Comparison of ENCODE assay signal across 9 mouse cellular contexts in the genomic region with DNA sequence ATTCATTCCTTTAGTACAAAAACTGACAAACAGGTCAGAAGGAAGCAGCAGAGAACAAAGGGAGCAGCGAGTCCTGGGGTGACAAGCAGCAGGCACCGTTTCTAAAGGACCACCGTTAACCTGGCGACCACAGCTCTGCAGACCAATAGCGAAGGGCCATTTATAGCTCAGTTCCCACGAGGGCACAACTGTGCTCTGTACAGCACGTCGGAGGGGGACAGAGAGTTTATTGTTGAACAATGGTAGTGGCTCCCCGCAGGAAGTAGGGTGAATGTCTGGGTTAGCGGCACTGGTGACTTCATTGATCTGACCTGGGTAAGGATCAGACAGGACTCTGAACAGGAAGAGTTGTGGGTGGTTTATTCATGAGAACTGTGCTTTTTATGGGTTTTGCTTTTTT.
DNase-seq lines count a peak whose midpoint lies in the region; ATAC-seq and TF ChIP-seq lines count a peak whose summit lies in the region.
"Had no signal": no experiment of that assay in that cellular context is flagged by ENCODE, and none has a peak within 500 bp of the region (broad histone marks: within the 10 kb centered on the region; RNA-seq: fewer than 3 reads in every experiment).

No protein-coding gene starts in this region.

- H3K27ac ChIP-seq in intestine, embryonic 14.5 days (ENCODE audit: low read depth): peak overlapping the region; percentile 4; the same call in 1 of the 2 replicates
- no peak overlapping the region for H3K27ac ChIP-seq in intestine, postnatal 0 days (ENCODE audit: low read depth, low read length)
- H3K27ac ChIP-seq in heart, embryonic 14.5 days (replicated peaks in 1 of 2; ENCODE audit: control insufficient read depth in 1 of 2, insufficient read depth in 1 of 2, low read depth in 2 of 2, low read length in 2 of 2): peak overlapping the region; percentile 41 to 74; a peak in 3 of 4 replicates
- peak overlapping the region; percentile 25; the same call in 1 of the 2 replicates for H3K27ac ChIP-seq in midbrain, embryonic 11.5 days (ENCODE audit: low read depth, low read length)

- no peak overlapping the region for H3K4me2 ChIP-seq in intestine, embryonic 14.5 days (ENCODE audit: low read length)
- no peak overlapping the region for H3K4me2 ChIP-seq in intestine, postnatal 0 days (replicated peaks; ENCODE audit: low read depth)
- peak overlapping the region; percentile 32 for H3K4me2 ChIP-seq in heart, embryonic 14.5 days (ENCODE audit: low read length)
- H3K4me2 ChIP-seq in midbrain, embryonic 11.5 days: peak overlapping the region; percentile 13; the same call in 1 of the 2 replicates

- H3K27me3 ChIP-seq in intestine, embryonic 14.5 days (replicated peaks; ENCODE audit: control insufficient read depth, insufficient read depth, low read length): no peaks in the 10 kb centered on the region
- H3K27me3 ChIP-seq in intestine, postnatal 0 days (replicated peaks; ENCODE audit: control insufficient read depth, insufficient read depth, low read length): no peaks in the 10 kb centered on the region
- no peaks in the 10 kb centered on the region for H3K27me3 ChIP-seq in heart, embryonic 14.5 days (ENCODE audit: control insufficient read depth, insufficient read depth, low read length)
- H3K27me3 ChIP-seq in midbrain, embryonic 11.5 days (ENCODE audit: control insufficient read depth, insufficient read depth, low read length): no peaks in the 10 kb centered on the region

- peaks cover 11% of the 10 kb centered on the region for H3K4me1 ChIP-seq in intestine, embryonic 14.5 days (replicated peaks; ENCODE audit: control insufficient read depth, insufficient read depth, low read length)
- 0 out of 2 replicates have a peak, but pooled peaks cover 5% of the 10 kb centered on the region for H3K4me1 ChIP-seq in intestine, postnatal 0 days (replicated peaks; ENCODE audit: control insufficient read depth, insufficient read depth, low read length)
- H3K4me1 ChIP-seq in heart, embryonic 14.5 days (ENCODE audit: control insufficient read depth in 2 of 2, insufficient read depth in 2 of 2, low read length in 2 of 2): peaks cover 16 to 30% of the 10 kb centered on the region in 2 experiments
- H3K4me1 ChIP-seq in midbrain, embryonic 11.5 days (ENCODE audit: control insufficient read depth, insufficient read depth, low read length): peaks cover 19% of the 10 kb centered on the region

- 51% methylated on average over 10 of the region's 10 CpGs for WGBS in intestine, embryonic 14.5 days
- WGBS in intestine, postnatal 0 days: 54% methylated on average over 10 of the region's 10 CpGs
- 28% methylated on average over 10 of the region's 10 CpGs for WGBS in heart, embryonic 14.5 days
- 6% methylated on average over 10 of the region's 10 CpGs for WGBS in midbrain, embryonic 11.5 days

- ATAC-seq in intestine, embryonic 14.5 days (replicated peaks; ENCODE audit: low FRiP score, low TSS enrichment, low read depth): no peak
- no peak for ATAC-seq in intestine, postnatal 0 days
- ATAC-seq in heart, embryonic 14.5 days (ENCODE audit: insufficient number of reproducible peaks, insufficient read depth, low FRiP score, low read depth): no peak
- peak; percentile 67 for ATAC-seq in midbrain, embryonic 11.5 days (ENCODE audit: low FRiP score)
- no peak for ATAC-seq in megakaryocyte progenitor cell, adult 5-6 weeks (replicated peaks; ENCODE audit: poor library complexity)

- no peak overlapping the region for H3K9ac ChIP-seq in intestine, embryonic 14.5 days (ENCODE audit: low read length)
- H3K9ac ChIP-seq in intestine, postnatal 0 days (ENCODE audit: low read depth, low read length): no peak overlapping the region
- H3K9ac ChIP-seq in heart, embryonic 14.5 days (ENCODE audit: low read length): no peak overlapping the region
- 0 out of 2 replicates have a peak overlapping the region, but pooled peaks have one; percentile 12 for H3K9ac ChIP-seq in midbrain, embryonic 11.5 days (ENCODE audit: low read length)

- peak; percentile 47 for DNase-seq in intestine, embryonic 14.5 days (ENCODE audit: low spot score)
- DNase-seq in T-cell, adult 2 months (ENCODE audit: low spot score): peak; percentile 80
- DNase-seq in midbrain, embryonic 11.5 days (ENCODE audit: low spot score, missing footprints): no peak
- DNase-seq in cerebellum, adult 11-12 months: no peak
- no peak for DNase-seq in adrenal gland, adult 2 months
- DNase-seq: cerebellum, postnatal 14 days had no signal

- H3K9me3 ChIP-seq in intestine, embryonic 14.5 days (ENCODE audit: control insufficient read depth, low read length): no peaks in the 10 kb centered on the region
- no peaks in the 10 kb centered on the region for H3K9me3 ChIP-seq in intestine, postnatal 0 days (ENCODE audit: control insufficient read depth)
- no peaks in the 10 kb centered on the region for H3K9me3 ChIP-seq in heart, embryonic 14.5 days (ENCODE audit: control insufficient read depth, low read length)
- no peaks in the 10 kb centered on the region for H3K9me3 ChIP-seq in midbrain, embryonic 11.5 days (ENCODE audit: control insufficient read depth, low read length)

- no peak overlapping the region for H3K4me3 ChIP-seq in intestine, embryonic 14.5 days (ENCODE audit: low read depth, low read length)
- no peak overlapping the region for H3K4me3 ChIP-seq in intestine, postnatal 0 days (ENCODE audit: low read depth, low read length)
- H3K4me3 ChIP-seq in heart, embryonic 14.5 days (ENCODE audit: control insufficient read depth in 1 of 2, insufficient read depth in 1 of 2, low read depth in 1 of 2, low read length in 2 of 2): no peak overlapping the region
- H3K4me3 ChIP-seq in midbrain, embryonic 11.5 days (ENCODE audit: low read depth, low read length): no peak overlapping the region

- no peak for TF ChIP-seq CTCF in intestine, postnatal 0 days (IDR thresholded peaks at IDR 0.05; ENCODE audit: low read depth)

- no peaks in the 10 kb centered on the region for H3K36me3 ChIP-seq in intestine, embryonic 14.5 days (ENCODE audit: control insufficient read depth, insufficient read depth, low read length)
- H3K36me3 ChIP-seq in intestine, postnatal 0 days (ENCODE audit: control insufficient read depth, insufficient read depth): no peaks in the 10 kb centered on the region
- H3K36me3 ChIP-seq in heart, embryonic 14.5 days (ENCODE audit: control insufficient read depth, insufficient read depth, low read length): no peaks in the 10 kb centered on the region
- H3K36me3 ChIP-seq in midbrain, embryonic 11.5 days (ENCODE audit: control insufficient read depth, insufficient read depth, low read length): no peaks in the 10 kb centered on the region

Comparison
In these comparisons a context has a peak if more than half of its experiments do, and no peak if none do; other contexts are left out.
1. DNase-seq: peak in intestine, embryonic 14.5 days (single experiment) and T-cell, adult 2 months (single experiment); none in midbrain, embryonic 11.5 days (single experiment), cerebellum, adult 11-12 months (single experiment) and adrenal gland, adult 2 months (single experiment).
2. H3K4me2 ChIP-seq: peak in heart, embryonic 14.5 days (single experiment) and midbrain, embryonic 11.5 days (single experiment); none in intestine, embryonic 14.5 days (single experiment) and intestine, postnatal 0 days (single experiment).